In genomic region chr2:84671535-84671934, GRCm38 (mm10) we compare ENCODE assay signal across 13 mouse cellular contexts. TPM values are rescaled to one million over a fixed set of nuclear protein-coding genes. Genes with fewer than 3 reads are reported as not detected.
A peak's percentile ranks its signal among the peaks of the same experiment; 100 is the strongest.
DNase-seq lines count a peak whose midpoint lies in the region; ATAC-seq lines count a peak whose summit lies in the region.
"Not testable (repeated sequence)": the region's sequence is repeated elsewhere in the genome, so short reads cannot be mapped to it uniquely, and the experiment has no call there.
"Had no signal": no experiment of that assay in that cellular context is flagged by ENCODE, and none has a peak within 500 bp of the region (broad histone marks: within the 10 kb centered on the region; RNA-seq: fewer than 3 reads in every experiment).

No protein-coding gene starts in this region.

- WGBS in embryonic facial prominence, embryonic 13.5 days, result 57% methylated on average over 4 of the region's 5 CpGs
- 53% methylated on average over 4 of the region's 5 CpGs for WGBS in forebrain, embryonic 16.5 days
- 65% methylated on average over 4 of the region's 5 CpGs for WGBS in hindbrain, embryonic 12.5 days
- 64% methylated on average over 4 of the region's 5 CpGs for WGBS in kidney, embryonic 15.5 days
- WGBS in liver, embryonic 13.5 days (ENCODE audit: insufficient replicate concordance), result 73% methylated on average over 4 of the region's 5 CpGs
- 82% methylated on average over 4 of the region's 5 CpGs for WGBS in midbrain, embryonic 12.5 days
- 42% methylated on average over 4 of the region's 5 CpGs for WGBS in neural tube, embryonic 13.5 days

- peak; percentile 48 for DNase-seq in 416B (ENCODE audit: low read depth)
- DNase-seq in liver, embryonic 13.5 days, result not testable (repeated sequence)

- peak overlapping the region; percentile 71 for H3K4me2 ChIP-seq in embryonic facial prominence, embryonic 13.5 days
- peak overlapping the region; percentile 77 for H3K4me2 ChIP-seq in forebrain, embryonic 16.5 days (ENCODE audit: low read length)
- peak overlapping the region; percentile 68 for H3K4me2 ChIP-seq in hindbrain, embryonic 12.5 days (replicated peaks)
- 0 out of 2 replicates have a peak overlapping the region, but pooled peaks have one; percentile 71 for H3K4me2 ChIP-seq in kidney, embryonic 15.5 days
- peak overlapping the region; percentile 95 for H3K4me2 ChIP-seq in liver, embryonic 13.5 days
- H3K4me2 ChIP-seq in midbrain, embryonic 12.5 days (replicated peaks), result peak overlapping the region; percentile 71; the same call in 1 of the 2 replicates
- H3K4me2 ChIP-seq in neural tube, embryonic 13.5 days, result peak overlapping the region; percentile 83

- H3K36me3 ChIP-seq in embryonic facial prominence, embryonic 13.5 days, result peaks cover 47% of the 10 kb centered on the region
- peaks cover 17% of the 10 kb centered on the region for H3K36me3 ChIP-seq in forebrain, embryonic 16.5 days (ENCODE audit: control insufficient read depth, insufficient read depth)
- H3K36me3 ChIP-seq in hindbrain, embryonic 12.5 days, result peaks cover 43% of the 10 kb centered on the region
- peaks cover 58% of the 10 kb centered on the region for H3K36me3 ChIP-seq in kidney, embryonic 15.5 days
- H3K36me3 ChIP-seq in liver, embryonic 13.5 days, result peaks cover 46% of the 10 kb centered on the region
- H3K36me3 ChIP-seq in midbrain, embryonic 12.5 days, result peaks cover 45% of the 10 kb centered on the region
- H3K36me3 ChIP-seq in neural tube, embryonic 13.5 days, result peaks cover 41% of the 10 kb centered on the region

- H3K4me3 ChIP-seq in embryonic facial prominence, embryonic 13.5 days; forebrain, embryonic 16.5 days (replicated peaks; ENCODE audit: low read length); hindbrain, embryonic 12.5 days; kidney, embryonic 15.5 days (replicated peaks); liver, embryonic 13.5 days (replicated peaks); midbrain, embryonic 12.5 days: not testable (repeated sequence)
- peak overlapping the region; percentile 92; the same call in 1 of the 2 replicates for H3K4me3 ChIP-seq in neural tube, embryonic 13.5 days

- not testable (repeated sequence) for H3K27ac ChIP-seq in embryonic facial prominence, embryonic 13.5 days; forebrain, embryonic 16.5 days (ENCODE audit: low read length); midbrain, embryonic 12.5 days (replicated peaks)
- H3K27ac ChIP-seq in hindbrain, embryonic 12.5 days, result peak overlapping the region; percentile 95; the same call in 1 of the 2 replicates
- H3K27ac ChIP-seq in kidney, embryonic 15.5 days, result 0 out of 2 replicates have a peak overlapping the region, but pooled peaks have one; percentile 97
- H3K27ac ChIP-seq in liver, embryonic 13.5 days, result peak overlapping the region; percentile 88; the same call in 1 of the 2 replicates
- H3K27ac ChIP-seq in neural tube, embryonic 13.5 days (replicated peaks), result peak overlapping the region; percentile 94; the same call in 1 of the 2 replicates

- H3K4me1 ChIP-seq in embryonic facial prominence, embryonic 13.5 days, result peaks cover 18% of the 10 kb centered on the region
- H3K4me1 ChIP-seq in forebrain, embryonic 16.5 days (replicated peaks; ENCODE audit: control insufficient read depth, insufficient read depth, low read length), result peaks cover 18% of the 10 kb centered on the region
- not testable (repeated sequence) for H3K4me1 ChIP-seq in hindbrain, embryonic 12.5 days
- peaks cover 15% of the 10 kb centered on the region for H3K4me1 ChIP-seq in kidney, embryonic 15.5 days
- peaks cover 30% of the 10 kb centered on the region for H3K4me1 ChIP-seq in liver, embryonic 13.5 days (replicated peaks)
- peaks cover 11% of the 10 kb centered on the region for H3K4me1 ChIP-seq in midbrain, embryonic 12.5 days
- H3K4me1 ChIP-seq in neural tube, embryonic 13.5 days (replicated peaks), result peaks cover 24% of the 10 kb centered on the region

- H3K9me3 ChIP-seq in embryonic facial prominence, embryonic 13.5 days; forebrain, embryonic 16.5 days (ENCODE audit: control insufficient read depth, low read length); hindbrain, embryonic 12.5 days (replicated peaks); kidney, embryonic 15.5 days (replicated peaks); liver, embryonic 13.5 days (replicated peaks); midbrain, embryonic 12.5 days; neural tube, embryonic 13.5 days: not testable (repeated sequence)

- not testable (repeated sequence) for H3K9ac ChIP-seq in embryonic facial prominence, embryonic 13.5 days; forebrain, embryonic 16.5 days (replicated peaks; ENCODE audit: low read depth, low read length); hindbrain, embryonic 12.5 days; kidney, embryonic 15.5 days; liver, embryonic 13.5 days; midbrain, embryonic 12.5 days (replicated peaks)
- H3K9ac ChIP-seq in neural tube, embryonic 13.5 days, result 0 out of 2 replicates have a peak overlapping the region, but pooled peaks have one; percentile 93

- not testable (repeated sequence) for H3K27me3 ChIP-seq in embryonic facial prominence, embryonic 13.5 days; forebrain, embryonic 16.5 days (replicated peaks; ENCODE audit: control insufficient read depth, insufficient read depth, low read length); hindbrain, embryonic 12.5 days; kidney, embryonic 15.5 days; liver, embryonic 13.5 days; midbrain, embryonic 12.5 days; neural tube, embryonic 13.5 days

- ATAC-seq in embryonic facial prominence, embryonic 13.5 days (ENCODE audit: insufficient number of reproducible peaks, insufficient read depth, low FRiP score, low TSS enrichment, low read depth); forebrain, embryonic 16.5 days; hindbrain, embryonic 12.5 days (ENCODE audit: low FRiP score); kidney, embryonic 15.5 days (replicated peaks; ENCODE audit: low FRiP score); liver, embryonic 13.5 days (ENCODE audit: low read depth); midbrain, embryonic 12.5 days (ENCODE audit: low FRiP score, low read depth); neural tube, embryonic 13.5 days (ENCODE audit: low read depth): not testable (repeated sequence)

RNA-seq across cellular contexts. Expression of gene Selenoh, which starts 1.0 kb away (rescaled TPM):
- polyA plus RNA-seq in embryonic facial prominence, embryonic 13.5 days (2015; fragmentation: Nextera tagmentation; extraction: Ambion mirVana), result 292 and 345 TPM in 2 replicates
- 213 and 225 TPM in 2 replicates for polyA plus RNA-seq in forebrain, embryonic 16.5 days (2015; fragmentation: Nextera tagmentation; extraction: Ambion mirVana)
- polyA plus RNA-seq in hindbrain, embryonic 12.5 days (2016; fragmentation: Nextera tagmentation; extraction: Ambion mirVana), result 281 and 304 TPM in 2 replicates
- 355 and 388 TPM in 2 replicates for polyA plus RNA-seq in kidney, embryonic 15.5 days (2015; fragmentation: Nextera tagmentation; extraction: Ambion mirVana)
- 143 and 145 TPM in 2 replicates for polyA plus RNA-seq in liver, embryonic 13.5 days (2015; fragmentation: Nextera tagmentation; extraction: Ambion mirVana)
- polyA plus RNA-seq in midbrain, embryonic 12.5 days (2016; fragmentation: Nextera tagmentation; extraction: Ambion mirVana), result 367 and 374 TPM in 2 replicates
- 166 and 196 TPM in 2 replicates for polyA plus RNA-seq in neural tube, embryonic 13.5 days (2015; fragmentation: Nextera tagmentation; extraction: Ambion mirVana)

RNA-seq across cellular contexts. Expression of gene Gm28635, which starts 6.3 kb away (rescaled TPM):
- not detected in 2 replicates for polyA plus RNA-seq in embryonic facial prominence, embryonic 13.5 days (2015; fragmentation: Nextera tagmentation; extraction: Ambion mirVana)
- not detected in 2 replicates for polyA plus RNA-seq in forebrain, embryonic 16.5 days (2015; fragmentation: Nextera tagmentation; extraction: Ambion mirVana)
- not detected in 2 replicates for polyA plus RNA-seq in hindbrain, embryonic 12.5 days (2016; fragmentation: Nextera tagmentation; extraction: Ambion mirVana)
- polyA plus RNA-seq in kidney, embryonic 15.5 days (2015; fragmentation: Nextera tagmentation; extraction: Ambion mirVana), result not detected in 2 replicates
- polyA plus RNA-seq in liver, embryonic 13.5 days (2015; fragmentation: Nextera tagmentation; extraction: Ambion mirVana), result not detected in 2 replicates
- not detected in 2 replicates for polyA plus RNA-seq in midbrain, embryonic 12.5 days (2016; fragmentation: Nextera tagmentation; extraction: Ambion mirVana)
- not detected in 2 replicates for polyA plus RNA-seq in neural tube, embryonic 13.5 days (2015; fragmentation: Nextera tagmentation; extraction: Ambion mirVana)
- polyA plus RNA-seq: erythroblast, embryonic 14.5 days; frontal cortex, adult 2 months; heart, embryonic 11.5 days; intestine, embryonic 15.5 days; limb, embryonic 14.5 days had no signal

RNA-seq across cellular contexts. Expression of gene Med19, which starts 6.7 kb away (rescaled TPM):
- polyA plus RNA-seq in embryonic facial prominence, embryonic 13.5 days (2015; fragmentation: Nextera tagmentation; extraction: Ambion mirVana), result 33.4 and 38.5 TPM in 2 replicates
- polyA plus RNA-seq in forebrain, embryonic 16.5 days (2015; fragmentation: Nextera tagmentation; extraction: Ambion mirVana), result 53.8 and 54.3 TPM in 2 replicates
- polyA plus RNA-seq in hindbrain, embryonic 12.5 days (2016; fragmentation: Nextera tagmentation; extraction: Ambion mirVana), result 49.3 and 50.0 TPM in 2 replicates
- 41.3 and 44.4 TPM in 2 replicates for polyA plus RNA-seq in kidney, embryonic 15.5 days (2015; fragmentation: Nextera tagmentation; extraction: Ambion mirVana)
- 22.8 and 26.2 TPM in 2 replicates for polyA plus RNA-seq in liver, embryonic 13.5 days (2015; fragmentation: Nextera tagmentation; extraction: Ambion mirVana)
- polyA plus RNA-seq in midbrain, embryonic 12.5 days (2016; fragmentation: Nextera tagmentation; extraction: Ambion mirVana), result 51.8 and 54.8 TPM in 2 replicates
- polyA plus RNA-seq in neural tube, embryonic 13.5 days (2015; fragmentation: Nextera tagmentation; extraction: Ambion mirVana), result 50.6 and 54.4 TPM in 2 replicates

RNA-seq across cellular contexts. Expression of gene Tmx2, which starts 7.4 kb away (rescaled TPM):
- 105 and 113 TPM in 2 replicates for polyA plus RNA-seq in embryonic facial prominence, embryonic 13.5 days (2015; fragmentation: Nextera tagmentation; extraction: Ambion mirVana)
- polyA plus RNA-seq in forebrain, embryonic 16.5 days (2015; fragmentation: Nextera tagmentation; extraction: Ambion mirVana), result 212 and 231 TPM in 2 replicates
- polyA plus RNA-seq in hindbrain, embryonic 12.5 days (2016; fragmentation: Nextera tagmentation; extraction: Ambion mirVana), result 172 and 181 TPM in 2 replicates
- polyA plus RNA-seq in kidney, embryonic 15.5 days (2015; fragmentation: Nextera tagmentation; extraction: Ambion mirVana), result 174 and 179 TPM in 2 replicates
- polyA plus RNA-seq in liver, embryonic 13.5 days (2015; fragmentation: Nextera tagmentation; extraction: Ambion mirVana), result 77.9 and 83.4 TPM in 2 replicates
- polyA plus RNA-seq in midbrain, embryonic 12.5 days (2016; fragmentation: Nextera tagmentation; extraction: Ambion mirVana), result 169 and 183 TPM in 2 replicates
- polyA plus RNA-seq in neural tube, embryonic 13.5 days (2015; fragmentation: Nextera tagmentation; extraction: Ambion mirVana), result 245 and 252 TPM in 2 replicates

RNA-seq across cellular contexts. Expression of gene Btbd18, which starts 12.7 kb away (rescaled TPM):
- polyA plus RNA-seq in embryonic facial prominence, embryonic 13.5 days (2015; fragmentation: Nextera tagmentation; extraction: Ambion mirVana), result 0.36 and 0.41 TPM in 2 replicates
- 0.41 and 0.52 TPM in 2 replicates for polyA plus RNA-seq in forebrain, embryonic 16.5 days (2015; fragmentation: Nextera tagmentation; extraction: Ambion mirVana)
- 0.32 and 0.48 TPM in 2 replicates for polyA plus RNA-seq in hindbrain, embryonic 12.5 days (2016; fragmentation: Nextera tagmentation; extraction: Ambion mirVana)
- polyA plus RNA-seq in kidney, embryonic 15.5 days (2015; fragmentation: Nextera tagmentation; extraction: Ambion mirVana), result 0.26 and 0.34 TPM in 2 replicates
- 0.03 and 0.06 TPM in 2 replicates for polyA plus RNA-seq in liver, embryonic 13.5 days (2015; fragmentation: Nextera tagmentation; extraction: Ambion mirVana)
- 0.26 and 0.31 TPM in 2 replicates for polyA plus RNA-seq in midbrain, embryonic 12.5 days (2016; fragmentation: Nextera tagmentation; extraction: Ambion mirVana)
- 0.12 and 0.22 TPM in 2 replicates for polyA plus RNA-seq in neural tube, embryonic 13.5 days (2015; fragmentation: Nextera tagmentation; extraction: Ambion mirVana)
- polyA plus RNA-seq: erythroblast, embryonic 14.5 days; frontal cortex, adult 2 months had no signal
